Mouse (Mus musculus): Measurements from ENCODE around the gene Psma7. TPM values are rescaled to one million over a fixed set of nuclear protein-coding genes. Genes with fewer than 3 reads are reported as not detected.

Psma7 gene
- polyA plus RNA-seq, 1 experiment: 395 TPM

GRCm38 (mm10) chr2:180005656-180006351, 36.4 kb downstream of the Psma7 start:
- Histone ChIP-seq H3ac (ENCODE audit: control insufficient read depth, insufficient read length) (no peak overlapping the region), H3K4me2 (ENCODE audit: low read depth) (no peak overlapping the region), H3K36me3 (ENCODE audit: control insufficient read depth, insufficient read depth) (no peaks in the 10 kb centered on the region), H3K4me3 (no peak overlapping the region), H3K27me3 (ENCODE audit: control insufficient read depth, insufficient read depth, insufficient read length) (no peaks in the 10 kb centered on the region), H3K79me2 (ENCODE audit: control insufficient read depth, insufficient read depth) (no peaks in the 10 kb centered on the region)
- no peak for TF ChIP-seq SRF (IDR thresholded peaks at IDR 0.05; ENCODE audit: control insufficient read depth, insufficient read length, low read depth)
- TF ChIP-seq MAX (IDR thresholded peaks at IDR 0.05; ENCODE audit: low read depth): no peak
- TF ChIP-seq REST (IDR thresholded peaks at IDR 0.05; ENCODE audit: insufficient read depth, insufficient read length): no peak
- no peak for TF ChIP-seq MYOG (IDR thresholded peaks at IDR 0.05; ENCODE audit: control insufficient read depth in 1 of 3, insufficient read depth in 1 of 3, insufficient read length in 2 of 3, low read depth in 2 of 3)
- no peak for TF ChIP-seq MYOD1 (IDR thresholded peaks at IDR 0.05; ENCODE audit: control insufficient read depth in 1 of 3, insufficient read length in 2 of 3, low read depth in 2 of 3)
- TF ChIP-seq CEBPB (IDR thresholded peaks at IDR 0.05; ENCODE audit: insufficient read depth, poor library complexity, severe bottlenecking): no peak
- TF ChIP-seq POLR2A (IDR thresholded peaks at IDR 0.05; ENCODE audit: insufficient read length, low read depth): no peak
- TF ChIP-seq POLR2AphosphoS2 (IDR thresholded peaks at IDR 0.05; ENCODE audit: insufficient read length, low read depth): no peak
- TF ChIP-seq USF1 (IDR thresholded peaks at IDR 0.05; ENCODE audit: low read depth): no peak
- no peak for TF ChIP-seq TCF3 (IDR thresholded peaks at IDR 0.05; ENCODE audit: insufficient read length, low read depth)
- no peak for TF ChIP-seq E2F4 (IDR thresholded peaks at IDR 0.05; ENCODE audit: insufficient read depth)
- TF ChIP-seq TCF12 (IDR thresholded peaks at IDR 0.05; ENCODE audit: insufficient read depth, poor library complexity, severe bottlenecking): no peak

- Histone ChIP-seq H3K4me2 (ENCODE audit: low read depth) (no peak overlapping the region), H3K36me3 (ENCODE audit: control insufficient read depth, insufficient read depth) (no peaks in the 10 kb centered on the region), H3K4me3 (no peak overlapping the region), H3K27me3 (ENCODE audit: control insufficient read depth, insufficient read depth, insufficient read length) (no peaks in the 10 kb centered on the region), H3K79me2 (ENCODE audit: control insufficient read depth, insufficient read depth) (no peaks in the 10 kb centered on the region), H3ac (ENCODE audit: control insufficient read depth, insufficient read length) (no peak overlapping the region)
- TF ChIP-seq TCF3 (IDR thresholded peaks at IDR 0.05; ENCODE audit: insufficient read length, low read depth): peak; percentile 86
- TF ChIP-seq MYOG (IDR thresholded peaks at IDR 0.05; ENCODE audit: control insufficient read depth in 1 of 3, insufficient read depth in 1 of 3, insufficient read length in 2 of 3, low read depth in 2 of 3): peak; percentile 43 to 90 (median 50)
- no peak for TF ChIP-seq USF1 (IDR thresholded peaks at IDR 0.05; ENCODE audit: low read depth)
- TF ChIP-seq SRF (IDR thresholded peaks at IDR 0.05; ENCODE audit: control insufficient read depth, insufficient read length, low read depth): no peak
- no peak for TF ChIP-seq POLR2A (IDR thresholded peaks at IDR 0.05; ENCODE audit: insufficient read length, low read depth)
- no peak for TF ChIP-seq E2F4 (IDR thresholded peaks at IDR 0.05; ENCODE audit: insufficient read depth)
- TF ChIP-seq MYOD1 (IDR thresholded peaks at IDR 0.05; ENCODE audit: control insufficient read depth in 1 of 3, insufficient read length in 2 of 3, low read depth in 2 of 3): peak; percentile 58 to 86 (median 76)
- TF ChIP-seq REST (IDR thresholded peaks at IDR 0.05; ENCODE audit: insufficient read depth, insufficient read length): no peak
- TF ChIP-seq TCF12 (IDR thresholded peaks at IDR 0.05; ENCODE audit: insufficient read depth, poor library complexity, severe bottlenecking): peak; percentile 31
- TF ChIP-seq POLR2AphosphoS2 (IDR thresholded peaks at IDR 0.05; ENCODE audit: insufficient read length, low read depth): no peak
Observed at GRCm38 (mm10) chr2:180001635-180002034, 40.6 kb downstream of the Psma7 start.

DNA sequence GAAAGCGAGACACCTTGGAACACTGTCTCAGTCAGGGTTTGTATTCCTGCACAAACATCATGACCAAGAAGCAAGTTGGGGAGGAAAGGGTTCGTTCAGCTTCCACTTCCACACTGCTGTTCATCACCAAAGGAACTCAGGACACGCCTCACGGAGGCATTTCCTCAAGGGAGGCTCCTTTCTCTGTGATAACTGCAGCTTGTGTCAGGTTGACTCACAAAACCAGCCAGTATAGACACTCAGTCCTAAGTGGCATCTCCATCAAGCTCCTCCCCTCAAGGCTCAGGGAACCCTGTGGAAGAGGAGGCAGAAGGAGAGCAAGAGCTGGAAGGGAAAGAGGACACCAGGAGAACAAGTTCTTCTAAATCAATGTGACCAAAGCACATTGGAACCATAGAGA, 43.8 kb downstream of the Psma7 start:
- Histone ChIP-seq H3K27me3 (ENCODE audit: control insufficient read depth, insufficient read depth, insufficient read length) (no peaks in the 10 kb centered on the region), H3K4me3 (no peak overlapping the region), H3K79me2 (ENCODE audit: control insufficient read depth, insufficient read depth) (no peaks in the 10 kb centered on the region), H3K4me2 (ENCODE audit: low read depth) (no peak overlapping the region), H3ac (ENCODE audit: control insufficient read depth, insufficient read length) (no peak overlapping the region), H3K36me3 (ENCODE audit: control insufficient read depth, insufficient read depth) (no peaks in the 10 kb centered on the region)
- TF ChIP-seq POLR2AphosphoS2 (IDR thresholded peaks at IDR 0.05; ENCODE audit: insufficient read length, low read depth): no peak
- TF ChIP-seq POLR2A (IDR thresholded peaks at IDR 0.05; ENCODE audit: insufficient read length, low read depth): no peak
- TF ChIP-seq REST (IDR thresholded peaks at IDR 0.05; ENCODE audit: insufficient read depth, insufficient read length): no peak
- TF ChIP-seq E2F4 (IDR thresholded peaks at IDR 0.05; ENCODE audit: insufficient read depth): no peak
- no peak for TF ChIP-seq TCF3 (IDR thresholded peaks at IDR 0.05; ENCODE audit: insufficient read length, low read depth)
- no peak for TF ChIP-seq USF1 (IDR thresholded peaks at IDR 0.05; ENCODE audit: low read depth)
- no peak for TF ChIP-seq MYOD1 (IDR thresholded peaks at IDR 0.05; ENCODE audit: control insufficient read depth in 1 of 3, insufficient read length in 2 of 3, low read depth in 2 of 3)
- TF ChIP-seq SRF (IDR thresholded peaks at IDR 0.05; ENCODE audit: control insufficient read depth, insufficient read length, low read depth): no peak
- no peak for TF ChIP-seq MAX (IDR thresholded peaks at IDR 0.05; ENCODE audit: low read depth)
- TF ChIP-seq MYOG (IDR thresholded peaks at IDR 0.05; ENCODE audit: control insufficient read depth in 1 of 3, insufficient read depth in 1 of 3, insufficient read length in 2 of 3, low read depth in 2 of 3): no peak
- TF ChIP-seq TCF12 (IDR thresholded peaks at IDR 0.05; ENCODE audit: insufficient read depth, poor library complexity, severe bottlenecking): no peak
- no peak for TF ChIP-seq CEBPB (IDR thresholded peaks at IDR 0.05; ENCODE audit: insufficient read depth, poor library complexity, severe bottlenecking)

DNA sequence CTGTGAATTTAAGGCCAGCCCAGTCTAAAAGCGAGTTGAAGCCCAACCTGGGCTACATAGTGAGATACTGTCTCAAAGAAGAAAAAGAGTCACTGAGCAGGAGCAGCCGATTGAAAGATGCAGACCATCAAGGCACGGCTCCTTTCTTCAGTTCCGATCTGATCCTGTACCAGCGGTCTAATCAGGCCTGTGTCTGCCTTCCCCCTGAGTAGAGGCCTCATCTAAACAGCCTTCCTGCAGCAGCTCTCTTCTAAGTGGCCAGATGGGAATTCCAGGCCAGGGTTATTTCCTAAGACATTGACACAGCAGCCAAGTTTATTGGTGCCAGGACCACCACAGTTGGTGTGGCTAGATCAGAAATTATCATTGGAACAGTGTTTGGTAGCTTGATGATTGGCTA, 49.2 kb downstream of the Psma7 start:
- Histone ChIP-seq H3ac (ENCODE audit: control insufficient read depth, insufficient read length) (no peak overlapping the region), H3K4me3 (no peak overlapping the region), H3K36me3 (ENCODE audit: control insufficient read depth, insufficient read depth) (no peaks in the 10 kb centered on the region), H3K4me2 (ENCODE audit: low read depth) (no peak overlapping the region), H3K79me2 (ENCODE audit: control insufficient read depth, insufficient read depth) (no peaks in the 10 kb centered on the region), H3K27me3 (ENCODE audit: control insufficient read depth, insufficient read depth, insufficient read length) (no peaks in the 10 kb centered on the region)
- no peak for TF ChIP-seq USF1 (IDR thresholded peaks at IDR 0.05; ENCODE audit: low read depth)
- no peak for TF ChIP-seq MYOD1 (IDR thresholded peaks at IDR 0.05; ENCODE audit: control insufficient read depth in 1 of 3, insufficient read length in 2 of 3, low read depth in 2 of 3)
- TF ChIP-seq E2F4 (IDR thresholded peaks at IDR 0.05; ENCODE audit: insufficient read depth): no peak
- TF ChIP-seq TCF12 (IDR thresholded peaks at IDR 0.05; ENCODE audit: insufficient read depth, poor library complexity, severe bottlenecking): no peak
- TF ChIP-seq MAX (IDR thresholded peaks at IDR 0.05; ENCODE audit: low read depth): no peak
- TF ChIP-seq MYOG (IDR thresholded peaks at IDR 0.05; ENCODE audit: control insufficient read depth in 1 of 3, insufficient read depth in 1 of 3, insufficient read length in 2 of 3, low read depth in 2 of 3): no peak
- no peak for TF ChIP-seq REST (IDR thresholded peaks at IDR 0.05; ENCODE audit: insufficient read depth, insufficient read length)
- TF ChIP-seq CEBPB (IDR thresholded peaks at IDR 0.05; ENCODE audit: insufficient read depth, poor library complexity, severe bottlenecking): no peak
- TF ChIP-seq POLR2A (IDR thresholded peaks at IDR 0.05; ENCODE audit: insufficient read length, low read depth): no peak
- TF ChIP-seq POLR2AphosphoS2 (IDR thresholded peaks at IDR 0.05; ENCODE audit: insufficient read length, low read depth): no peak
- no peak for TF ChIP-seq SRF (IDR thresholded peaks at IDR 0.05; ENCODE audit: control insufficient read depth, insufficient read length, low read depth)
- TF ChIP-seq TCF3 (IDR thresholded peaks at IDR 0.05; ENCODE audit: insufficient read length, low read depth): no peak
